Mouse (Mus musculus): ENCODE data around the gene Car14. TPM values are rescaled to one million over a fixed set of nuclear protein-coding genes. Genes with fewer than 3 reads are reported as not detected.

Car14 gene
- total and polyA plus RNA-seq, 3 experiments, result 0.15 to 0.38 TPM; not detected in 1

GRCm38 (mm10) chr3:95903753-95904502 is 563 bp downstream of the Car14 start:
- Histone ChIP-seq H3K4me1 (ENCODE audit: control insufficient read depth in 1 of 2, insufficient read depth in 2 of 2, low read length in 2 of 2) (peaks cover 0 to 5% of the 10 kb centered on the region in 2 experiments; a peak in 2 of 4 replicates), H3K27me3 (ENCODE audit: control insufficient read depth in 1 of 2, insufficient read depth in 2 of 2, low read length in 2 of 2) (peaks cover 6 to 19% of the 10 kb centered on the region in 2 experiments; a peak in 3 of 4 replicates), H3K9me3 (replicated peaks; ENCODE audit: insufficient read depth, low read length) (no peaks in the 10 kb centered on the region), H3K36me3 (ENCODE audit: control insufficient read depth in 1 of 2, insufficient read depth in 2 of 2, low read length in 2 of 2) (peaks cover 0 to 4% of the 10 kb centered on the region in 2 experiments; a peak in 1 of 4 replicates), H3K4me3 (ENCODE audit: control insufficient read depth in 1 of 2, insufficient read depth in 1 of 2, low read depth in 2 of 2, low read length in 2 of 2) (no peak overlapping the region), H3K79me2 (ENCODE audit: control insufficient read depth, insufficient read depth, low read length, poor library complexity) (no peaks in the 10 kb centered on the region), H3K27ac (ENCODE audit: control insufficient read depth, low read depth, low read length) (no peak overlapping the region), H3K9ac (ENCODE audit: control insufficient read depth, low read depth, low read length, poor library complexity, severe bottlenecking) (no peak overlapping the region)
- TF ChIP-seq MYC (IDR thresholded peaks at IDR 0.05; ENCODE audit: low read depth, low read length) (no peak), SIN3A (IDR thresholded peaks at IDR 0.05; ENCODE audit: low read length) (no peak), CHD1 (IDR thresholded peaks at IDR 0.05; ENCODE audit: low read depth, low read length) (no peak), GABPA (IDR thresholded peaks at IDR 0.05; ENCODE audit: low read depth, low read length) (no peak), JUND (IDR thresholded peaks at IDR 0.05; ENCODE audit: low read depth, low read length) (no peak), NRF1 (IDR thresholded peaks at IDR 0.05; ENCODE audit: insufficient read depth, low read depth, low read length, poor library complexity, severe bottlenecking) (no peak), USF2 (IDR thresholded peaks at IDR 0.05; ENCODE audit: borderline replicate concordance in 1 of 2, insufficient read depth in 1 of 2, low read depth in 1 of 2, low read length in 2 of 2) (no peak), SMC3 (IDR thresholded peaks at IDR 0.05; ENCODE audit: low read depth, low read length) (no peak), MAZ (IDR thresholded peaks at IDR 0.05; ENCODE audit: low read depth, low read length) (no peak), RAD21 (IDR thresholded peaks at IDR 0.05; ENCODE audit: low read depth, low read length) (no peak), KAT2A (conservative IDR thresholded peaks at IDR 0.05; ENCODE audit: low read depth, low read length) (no peak), ZNF384 (IDR thresholded peaks at IDR 0.05; ENCODE audit: low read depth, low read length) (no peak)
- no peak for DNase-seq (ENCODE audit: low read depth, low spot score)

GRCm38 (mm10) chr3:95902643-95903042 is 1.8 kb downstream of the Car14 start:
- Histone ChIP-seq H3K27me3 (ENCODE audit: control insufficient read depth in 1 of 2, insufficient read depth in 2 of 2, low read length in 2 of 2) (peaks cover 6 to 19% of the 10 kb centered on the region in 2 experiments; a peak in 3 of 4 replicates), H3K27ac (ENCODE audit: control insufficient read depth, low read depth, low read length) (no peak overlapping the region), H3K36me3 (ENCODE audit: control insufficient read depth in 1 of 2, insufficient read depth in 2 of 2, low read length in 2 of 2) (peaks cover 0 to 4% of the 10 kb centered on the region in 2 experiments; a peak in 1 of 4 replicates), H3K9me3 (replicated peaks; ENCODE audit: insufficient read depth, low read length) (no peaks in the 10 kb centered on the region), H3K4me1 (ENCODE audit: control insufficient read depth in 1 of 2, insufficient read depth in 2 of 2, low read length in 2 of 2) (peaks cover 0 to 5% of the 10 kb centered on the region in 2 experiments; a peak in 2 of 4 replicates), H3K79me2 (ENCODE audit: control insufficient read depth, insufficient read depth, low read length, poor library complexity) (no peaks in the 10 kb centered on the region), H3K4me3 (ENCODE audit: control insufficient read depth in 1 of 2, insufficient read depth in 1 of 2, low read depth in 2 of 2, low read length in 2 of 2) (no peak overlapping the region), H3K9ac (ENCODE audit: control insufficient read depth, low read depth, low read length, poor library complexity, severe bottlenecking) (no peak overlapping the region)
- no peak for DNase-seq (ENCODE audit: low read depth, low spot score)
- TF ChIP-seq SMC3 (IDR thresholded peaks at IDR 0.05; ENCODE audit: low read depth, low read length) (no peak), ZMIZ1 (IDR thresholded peaks at IDR 0.05; ENCODE audit: low read depth, low read length) (no peak), MAX (IDR thresholded peaks at IDR 0.05; ENCODE audit: low read length) (no peak), RAD21 (IDR thresholded peaks at IDR 0.05; ENCODE audit: low read depth, low read length) (no peak), KAT2A (conservative IDR thresholded peaks at IDR 0.05; ENCODE audit: low read depth, low read length) (no peak), MAZ (IDR thresholded peaks at IDR 0.05; ENCODE audit: low read depth, low read length) (no peak), ZNF384 (IDR thresholded peaks at IDR 0.05; ENCODE audit: low read depth, low read length) (no peak), ETS1 (IDR thresholded peaks at IDR 0.05; ENCODE audit: low read depth, low read length) (no peak), NELFE (IDR thresholded peaks at IDR 0.05; ENCODE audit: low read depth, low read length) (no peak), ZC3H11A (IDR thresholded peaks at IDR 0.05; ENCODE audit: low read depth, low read length) (no peak), GATA1 (IDR thresholded peaks at IDR 0.05; ENCODE audit: low read depth, low read length) (no peak)

Measured in MEL (cell line).